Mouse (Mus musculus) heart, postnatal 14 days (tissue): ENCODE results near the gene Leng8. TPM values are rescaled to one million over a fixed set of nuclear protein-coding genes. Genes with fewer than 3 reads are reported as not detected.

Experiments
- DNase-seq, 2 experiments: peaks; one replicate each; pipeline ENCODE4 v3.0.0; 2021 to 2022
- intact Hi-C: fragments of 180-260 bp; cut with DNase I; formaldehyde crosslinking; loops from one replicate; pipeline ENCODE4 v1.15.1; 2025
- total RNA-seq, 2 experiments: library from RNA; stranded (reverse); gene quantifications; 2 replicates each; pipeline ENCODE4 v1.2.3; 2021

Gene Leng8
- total RNA-seq, 2 experiments from 2014 or later = 47.6 to 64.6 TPM

DNA sequence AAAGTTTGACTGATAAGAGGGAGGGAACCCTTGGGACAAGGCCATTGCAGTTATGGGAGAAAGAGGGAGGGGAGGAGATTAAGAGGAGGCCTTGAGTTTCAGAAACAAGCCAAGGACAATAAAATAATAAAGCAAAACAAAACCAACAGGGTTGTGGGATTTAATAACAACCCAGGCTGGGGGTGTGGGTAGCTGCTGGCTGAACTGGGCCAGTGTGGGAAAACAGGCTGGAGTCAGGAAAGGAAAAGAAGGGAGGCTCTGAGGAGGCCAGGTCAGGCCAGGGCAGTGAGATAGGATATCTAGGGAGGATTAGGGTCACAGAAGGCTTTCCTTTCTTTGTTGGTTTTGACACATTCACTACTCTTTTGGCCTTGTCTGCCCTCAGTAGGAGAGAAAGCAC is 30.3 kb downstream of the Leng8 start:
- no peak for DNase-seq
- intact Hi-C loops = no loop called here

GRCm38 (mm10) chr7:4170193-4170938 is 33.5 kb downstream of the Leng8 start:
- intact Hi-C loops = no loop called here
- DNase-seq = no peak

DNA sequence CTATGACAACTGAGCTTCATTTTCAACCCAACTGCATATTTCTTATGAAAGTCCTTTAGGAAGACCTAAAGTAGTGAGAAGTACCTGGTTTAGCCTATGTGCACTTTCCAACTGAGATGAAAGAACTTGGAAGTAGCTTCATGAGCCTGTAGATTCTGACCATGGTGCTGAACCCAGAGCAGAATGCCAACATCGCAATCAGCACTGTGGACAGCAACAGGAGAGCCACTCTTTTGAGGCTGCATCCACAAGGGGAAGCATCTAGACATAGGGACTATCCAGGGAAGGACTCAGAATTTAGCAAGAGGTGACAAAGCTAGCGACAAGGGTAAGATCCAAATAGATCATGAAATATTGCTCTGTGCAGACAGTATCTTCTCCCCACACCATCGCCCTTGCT is 41.6 kb downstream of the Leng8 start:
- intact Hi-C loops = no loop called here
- DNase-seq = peak; percentile 64 to 80

Other genes with a start within 250 kb of the Leng8 start
- not detected for gene Gm14548, start 238.9 kb upstream of the Leng8 start, total RNA-seq
- gene Lilra6, start 221.5 kb upstream of the Leng8 start, total RNA-seq = under 1 TPM; 0.19 to 0.24 TPM
- 1 to 10 TPM in 1 of 2 experiments, under 1 TPM in 1; 0.46 to 1.1 TPM for gene Lair1, start 73.8 kb upstream of the Leng8 start, total RNA-seq
- 1 to 10 TPM; 1.9 to 2.0 TPM for gene Ttyh1, start 17.6 kb upstream of the Leng8 start, total RNA-seq
- gene Leng9, start 13.3 kb downstream of the Leng8 start, total RNA-seq = 1 to 10 TPM; 2.7 to 3.4 TPM
- gene Cdc42ep5, start 27.8 kb downstream of the Leng8 start, total RNA-seq = 10 to 100 TPM in 1 of 2 experiments, 1 to 10 TPM in 1; 9.0 to 10.2 TPM
- gene Lilra5, start 100.7 kb downstream of the Leng8 start, total RNA-seq = under 1 TPM; 0.66 to 0.98 TPM
- not detected for gene Ncr1, start 200.7 kb downstream of the Leng8 start, total RNA-seq